Mouse (Mus musculus): ENCODE results near the gene Ascc3. TPM values are rescaled to one million over a fixed set of nuclear protein-coding genes. Genes with fewer than 3 reads are reported as not detected.
A peak's percentile ranks its signal among the peaks of the same experiment; 100 is the strongest.

The Ascc3 gene
- polyA plus RNA-seq, 1 experiment from 2014 or later = 26.0 TPM

DNA sequence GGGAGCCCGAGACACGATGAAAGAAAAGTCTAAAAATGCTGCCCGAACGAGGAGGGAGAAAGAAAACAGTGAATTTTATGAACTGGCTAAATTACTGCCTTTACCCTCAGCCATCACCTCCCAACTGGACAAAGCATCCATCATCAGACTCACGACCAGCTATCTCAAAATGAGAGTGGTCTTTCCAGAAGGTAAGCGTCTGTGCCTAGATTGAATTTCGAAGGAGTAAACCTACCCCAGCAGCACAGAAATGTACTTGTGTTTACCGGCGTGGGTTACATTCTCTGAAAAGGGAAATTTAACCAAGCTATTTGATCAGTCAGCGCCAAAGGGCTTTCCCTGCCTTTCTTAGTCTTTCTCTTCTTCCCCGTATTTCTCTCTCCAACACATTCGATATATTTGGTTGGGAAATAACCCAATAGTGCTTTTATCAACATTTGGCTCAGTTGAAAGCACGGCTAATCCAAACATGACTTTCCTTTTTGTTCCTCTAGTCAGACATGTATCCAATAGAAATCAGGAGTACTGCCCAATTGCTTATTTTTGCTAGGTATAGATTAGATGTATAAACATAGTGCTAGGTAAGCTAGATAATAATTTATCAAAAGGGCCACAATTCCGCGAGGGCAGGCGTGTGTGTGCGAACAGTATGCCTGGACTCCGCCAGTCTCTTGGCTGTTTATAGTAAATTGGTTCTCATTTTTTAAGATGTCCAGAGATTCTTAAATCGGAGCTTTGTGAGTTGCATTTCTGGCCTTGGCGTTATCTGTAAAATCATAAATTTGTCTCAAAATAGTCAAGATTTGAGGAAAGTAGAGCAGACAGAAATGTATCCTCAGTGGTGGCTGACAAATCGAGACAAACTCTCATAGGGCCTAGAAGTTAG is 303.7 kb downstream of the Ascc3 start:
- no peak overlapping the region for H3K27ac ChIP-seq
- peaks cover 76% of the 10 kb centered on the region for H3K27me3 ChIP-seq
- H3K4me1 ChIP-seq (replicated peaks) = peaks cover 26% of the 10 kb centered on the region
- no peaks in the 10 kb centered on the region for H3K36me3 ChIP-seq
- 5% methylated on average over 21 of the region's 21 CpGs for WGBS
- ATAC-seq (ENCODE audit: insufficient number of reproducible peaks, insufficient read depth, low FRiP score, low TSS enrichment, low read depth) = no peak
- H3K9ac ChIP-seq (replicated peaks) = no peak overlapping the region
- H3K4me2 ChIP-seq = no peak overlapping the region
- no peaks in the 10 kb centered on the region for H3K9me3 ChIP-seq
- H3K4me3 ChIP-seq (replicated peaks) = no peak overlapping the region

DNA sequence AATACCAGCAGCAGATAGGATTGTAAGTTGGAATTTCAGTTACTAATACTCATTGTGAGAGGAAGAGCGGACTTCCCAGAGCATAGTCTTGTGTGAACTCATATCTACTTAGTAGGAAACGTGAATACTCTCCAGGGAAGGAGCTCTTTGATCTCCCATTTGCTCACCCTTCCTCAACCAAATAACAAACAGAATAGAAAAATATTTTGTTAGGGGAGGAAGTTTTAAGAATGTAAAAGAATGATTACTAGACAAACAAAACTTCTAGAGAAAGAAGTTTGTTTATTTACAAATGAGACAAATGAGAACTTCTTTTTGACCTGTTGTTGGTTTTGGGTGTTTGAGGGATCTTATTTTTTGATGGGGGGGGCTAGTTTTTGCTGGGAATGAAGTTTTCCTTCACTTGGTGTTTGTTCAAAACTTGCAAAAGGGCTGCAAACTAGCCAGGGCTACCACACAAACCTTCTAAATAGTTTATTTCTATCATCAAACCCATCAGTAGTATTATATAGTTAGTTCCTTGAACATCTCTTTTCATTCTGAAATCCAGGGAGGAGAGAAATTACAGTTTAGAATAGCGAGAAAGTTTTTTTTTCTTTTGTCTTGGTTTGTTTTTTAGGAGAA is 304.4 kb downstream of the Ascc3 start:
- Histone ChIP-seq H3K9ac (replicated peaks) (no peak overlapping the region), H3K27me3 (peaks cover 80% of the 10 kb centered on the region), H3K4me3 (replicated peaks) (no peak overlapping the region), H3K4me2 (no peak overlapping the region), H3K9me3 (no peaks in the 10 kb centered on the region), H3K36me3 (no peaks in the 10 kb centered on the region), H3K27ac (no peak overlapping the region), H3K4me1 (replicated peaks) (peaks cover 23% of the 10 kb centered on the region)
- ATAC-seq (ENCODE audit: insufficient number of reproducible peaks, insufficient read depth, low FRiP score, low TSS enrichment, low read depth) = no peak
- WGBS = 7% methylated on average over 3 of the region's 3 CpGs

- 1% methylated on average over 32 of the region's 32 CpGs for WGBS
- Histone ChIP-seq H3K4me2 (no peak overlapping the region), H3K36me3 (no peaks in the 10 kb centered on the region), H3K4me3 (replicated peaks) (no peak overlapping the region), H3K9ac (replicated peaks) (no peak overlapping the region), H3K4me1 (replicated peaks) (peaks cover 16% of the 10 kb centered on the region), H3K27me3 (peaks cover 79% of the 10 kb centered on the region), H3K9me3 (no peaks in the 10 kb centered on the region), H3K27ac (no peak overlapping the region)
- ATAC-seq (ENCODE audit: insufficient number of reproducible peaks, insufficient read depth, low FRiP score, low TSS enrichment, low read depth) = no peak
Measured at GRCm38 (mm10) chr10:50897530-50898471, 305.3 kb downstream of the Ascc3 start.

DNA sequence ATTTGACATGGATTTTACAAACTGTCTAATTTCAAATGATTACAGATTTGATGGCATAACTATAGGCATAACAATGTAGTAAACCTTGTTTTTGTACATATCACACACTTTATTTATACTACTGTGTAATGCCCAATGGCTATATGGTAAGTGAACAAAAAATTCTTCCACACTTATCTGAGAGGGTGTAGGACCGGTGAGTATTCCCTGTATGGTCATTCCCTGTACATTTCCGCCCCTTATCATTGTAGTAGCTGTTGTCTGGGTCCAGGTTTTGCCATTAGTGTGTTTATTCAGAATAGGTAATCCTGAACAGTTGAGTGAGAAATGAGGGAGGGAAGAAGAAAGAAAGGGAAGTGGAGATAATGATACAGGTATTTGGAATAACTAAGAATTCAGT is 306.2 kb downstream of the Ascc3 start:
- H3K9me3 ChIP-seq = no peaks in the 10 kb centered on the region
- H3K27me3 ChIP-seq = peaks cover 77% of the 10 kb centered on the region
- no peak overlapping the region for H3K9ac ChIP-seq (replicated peaks)
- no peak overlapping the region for H3K4me3 ChIP-seq (replicated peaks)
- H3K4me1 ChIP-seq (replicated peaks) = peaks cover 19% of the 10 kb centered on the region
- 11% methylated on average over 2 of the region's 2 CpGs for WGBS
- no peaks in the 10 kb centered on the region for H3K36me3 ChIP-seq
- no peak for ATAC-seq (ENCODE audit: insufficient number of reproducible peaks, insufficient read depth, low FRiP score, low TSS enrichment, low read depth)
- H3K27ac ChIP-seq = no peak overlapping the region
- no peak overlapping the region for H3K4me2 ChIP-seq

- Histone ChIP-seq H3K9ac (replicated peaks) (no peak overlapping the region), H3K27me3 (peaks cover 77% of the 10 kb centered on the region), H3K4me3 (replicated peaks) (peak overlapping the region; percentile 16; the same call in 1 of the 2 replicates), H3K27ac (no peak overlapping the region), H3K4me2 (no peak overlapping the region), H3K9me3 (no peaks in the 10 kb centered on the region), H3K4me1 (replicated peaks) (peaks cover 15% of the 10 kb centered on the region), H3K36me3 (no peaks in the 10 kb centered on the region)
- WGBS = 3% methylated on average over 21 of the region's 21 CpGs
- ATAC-seq (ENCODE audit: insufficient number of reproducible peaks, insufficient read depth, low FRiP score, low TSS enrichment, low read depth) = no peak
Measured at GRCm38 (mm10) chr10:50899846-50900745, 307.6 kb downstream of the Ascc3 start.
